Mouse (Mus musculus): ENCODE results near the gene Cpeb2. TPM values are rescaled to one million over a fixed set of nuclear protein-coding genes. Genes with fewer than 3 reads are reported as not detected.

The Cpeb2 gene
- polyA plus RNA-seq, 1 experiment = 3.4 TPM

- Histone ChIP-seq H3ac (ENCODE audit: control insufficient read depth, insufficient read length) (no peak overlapping the region), H3K79me2 (ENCODE audit: control insufficient read depth, insufficient read depth) (no peaks in the 10 kb centered on the region), H3K4me2 (ENCODE audit: low read depth) (no peak overlapping the region), H3K36me3 (ENCODE audit: control insufficient read depth, insufficient read depth) (no peaks in the 10 kb centered on the region), H3K4me3 (no peak overlapping the region), H3K27me3 (ENCODE audit: control insufficient read depth, insufficient read depth, insufficient read length) (no peaks in the 10 kb centered on the region)
- TF ChIP-seq MAX (IDR thresholded peaks at IDR 0.05; ENCODE audit: low read depth) (no peak), USF1 (IDR thresholded peaks at IDR 0.05; ENCODE audit: low read depth) (no peak), CEBPB (IDR thresholded peaks at IDR 0.05; ENCODE audit: insufficient read depth, poor library complexity, severe bottlenecking) (no peak), POLR2AphosphoS2 (IDR thresholded peaks at IDR 0.05; ENCODE audit: insufficient read length, low read depth) (no peak), POLR2A (IDR thresholded peaks at IDR 0.05; ENCODE audit: insufficient read length, low read depth) (no peak), MYOD1 (IDR thresholded peaks at IDR 0.05; ENCODE audit: control insufficient read depth in 1 of 3, insufficient read length in 2 of 3, low read depth in 2 of 3) (no peak), MYOG (IDR thresholded peaks at IDR 0.05; ENCODE audit: control insufficient read depth in 1 of 3, insufficient read depth in 1 of 3, insufficient read length in 2 of 3, low read depth in 2 of 3) (no peak), SRF (IDR thresholded peaks at IDR 0.05; ENCODE audit: control insufficient read depth, insufficient read length, low read depth) (no peak), TCF3 (IDR thresholded peaks at IDR 0.05; ENCODE audit: insufficient read length, low read depth) (no peak)
These were observed 31.7 kb downstream of the Cpeb2 start for GRCm38 (mm10) chr5:43264696-43265095.

- Histone ChIP-seq H3K27me3 (ENCODE audit: control insufficient read depth, insufficient read depth, insufficient read length) (no peaks in the 10 kb centered on the region), H3K36me3 (ENCODE audit: control insufficient read depth, insufficient read depth) (peaks cover 26% of the 10 kb centered on the region), H3K4me3 (no peak overlapping the region), H3K4me2 (ENCODE audit: low read depth) (no peak overlapping the region), H3ac (ENCODE audit: control insufficient read depth, insufficient read length) (no peak overlapping the region), H3K79me2 (ENCODE audit: control insufficient read depth, insufficient read depth) (no peaks in the 10 kb centered on the region)
- TF ChIP-seq POLR2A (IDR thresholded peaks at IDR 0.05; ENCODE audit: insufficient read length, low read depth) (no peak), TCF3 (IDR thresholded peaks at IDR 0.05; ENCODE audit: insufficient read length, low read depth) (no peak), POLR2AphosphoS2 (IDR thresholded peaks at IDR 0.05; ENCODE audit: insufficient read length, low read depth) (no peak), MYOG (IDR thresholded peaks at IDR 0.05; ENCODE audit: control insufficient read depth in 1 of 3, insufficient read depth in 1 of 3, insufficient read length in 2 of 3, low read depth in 2 of 3) (no peak), CEBPB (IDR thresholded peaks at IDR 0.05; ENCODE audit: insufficient read depth, poor library complexity, severe bottlenecking) (no peak)
These were observed 45.0 kb downstream of the Cpeb2 start for GRCm38 (mm10) chr5:43277982-43278381.

DNA sequence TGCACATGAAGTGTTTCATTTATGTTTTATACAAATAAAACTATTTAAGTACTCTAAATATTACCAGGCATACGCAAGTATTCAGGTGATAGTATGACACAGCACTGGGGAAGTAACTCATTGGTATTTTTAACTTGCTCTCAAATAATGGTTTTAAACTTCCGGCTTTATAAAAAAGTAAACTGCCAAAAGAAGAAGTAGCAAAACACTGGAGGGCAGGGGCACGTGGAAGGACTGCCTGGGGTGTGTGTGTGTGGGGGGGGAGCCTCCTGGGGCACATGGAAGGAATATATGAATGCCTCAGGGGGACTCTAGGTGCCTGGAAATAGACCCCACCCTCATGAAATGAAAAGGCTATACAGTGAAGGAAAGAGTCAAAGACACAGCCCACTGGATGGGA, 46.8 kb downstream of the Cpeb2 start:
- Histone ChIP-seq H3K27me3 (ENCODE audit: control insufficient read depth, insufficient read depth, insufficient read length) (no peaks in the 10 kb centered on the region), H3K36me3 (ENCODE audit: control insufficient read depth, insufficient read depth) (peaks cover 31% of the 10 kb centered on the region)
- TF ChIP-seq POLR2A (IDR thresholded peaks at IDR 0.05; ENCODE audit: insufficient read length, low read depth) = no peak
- TF ChIP-seq TCF12 (IDR thresholded peaks at IDR 0.05; ENCODE audit: insufficient read depth, poor library complexity, severe bottlenecking) = no peak
- no peak for TF ChIP-seq MAX (IDR thresholded peaks at IDR 0.05; ENCODE audit: low read depth)
- no peak for TF ChIP-seq CEBPB (IDR thresholded peaks at IDR 0.05; ENCODE audit: insufficient read depth, poor library complexity, severe bottlenecking)
- TF ChIP-seq TCF3 (IDR thresholded peaks at IDR 0.05; ENCODE audit: insufficient read length, low read depth) = no peak
- no peak for TF ChIP-seq SRF (IDR thresholded peaks at IDR 0.05; ENCODE audit: control insufficient read depth, insufficient read length, low read depth)
- no peak for TF ChIP-seq MYOD1 (IDR thresholded peaks at IDR 0.05; ENCODE audit: control insufficient read depth in 1 of 3, insufficient read length in 2 of 3, low read depth in 2 of 3)
- no peak for TF ChIP-seq REST (IDR thresholded peaks at IDR 0.05; ENCODE audit: insufficient read depth, insufficient read length)
- TF ChIP-seq POLR2AphosphoS2 (IDR thresholded peaks at IDR 0.05; ENCODE audit: insufficient read length, low read depth) = no peak
- no peak for TF ChIP-seq MYOG (IDR thresholded peaks at IDR 0.05; ENCODE audit: control insufficient read depth in 1 of 3, insufficient read depth in 1 of 3, insufficient read length in 2 of 3, low read depth in 2 of 3)
- TF ChIP-seq USF1 (IDR thresholded peaks at IDR 0.05; ENCODE audit: low read depth) = no peak
- no peak for TF ChIP-seq E2F4 (IDR thresholded peaks at IDR 0.05; ENCODE audit: insufficient read depth)

DNA sequence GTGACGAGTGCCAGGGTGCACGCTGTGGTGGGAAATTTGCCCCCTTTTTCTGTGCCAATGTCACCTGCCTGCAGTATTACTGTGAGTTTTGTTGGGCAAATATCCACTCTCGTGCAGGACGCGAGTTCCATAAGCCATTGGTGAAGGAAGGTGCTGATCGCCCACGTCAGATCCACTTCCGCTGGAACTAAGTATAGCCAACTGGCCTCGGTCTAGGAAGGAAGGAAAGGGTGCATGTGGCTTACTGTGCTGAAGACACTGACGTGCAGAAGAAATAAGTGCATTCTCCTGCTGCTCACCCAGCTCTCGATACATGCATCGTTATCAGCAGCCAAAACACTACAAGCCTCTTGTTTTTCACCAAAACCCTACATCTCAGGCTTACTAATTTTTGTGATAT, 52.8 kb downstream of the Cpeb2 start:
- Histone ChIP-seq H3K4me2 (ENCODE audit: low read depth) (no peak overlapping the region), H3K79me2 (ENCODE audit: control insufficient read depth, insufficient read depth) (no peaks in the 10 kb centered on the region), H3ac (ENCODE audit: control insufficient read depth, insufficient read length) (no peak overlapping the region), H3K4me3 (no peak overlapping the region), H3K27me3 (ENCODE audit: control insufficient read depth, insufficient read depth, insufficient read length) (no peaks in the 10 kb centered on the region), H3K36me3 (ENCODE audit: control insufficient read depth, insufficient read depth) (peaks cover 18% of the 10 kb centered on the region)
- no peak for TF ChIP-seq MYOG (IDR thresholded peaks at IDR 0.05; ENCODE audit: control insufficient read depth in 1 of 3, insufficient read depth in 1 of 3, insufficient read length in 2 of 3, low read depth in 2 of 3)
- TF ChIP-seq USF1 (IDR thresholded peaks at IDR 0.05; ENCODE audit: low read depth) = no peak
- TF ChIP-seq CEBPB (IDR thresholded peaks at IDR 0.05; ENCODE audit: insufficient read depth, poor library complexity, severe bottlenecking) = no peak

More for the DNA sequence above, 46.8 kb downstream of the Cpeb2 start:
- H3K79me2 ChIP-seq (ENCODE audit: control insufficient read depth, insufficient read depth) = no peaks in the 10 kb centered on the region
- H3ac ChIP-seq (ENCODE audit: control insufficient read depth, insufficient read length) = no peak overlapping the region
- no peak overlapping the region for H3K4me3 ChIP-seq
- no peak overlapping the region for H3K4me2 ChIP-seq (ENCODE audit: low read depth)

DNA sequence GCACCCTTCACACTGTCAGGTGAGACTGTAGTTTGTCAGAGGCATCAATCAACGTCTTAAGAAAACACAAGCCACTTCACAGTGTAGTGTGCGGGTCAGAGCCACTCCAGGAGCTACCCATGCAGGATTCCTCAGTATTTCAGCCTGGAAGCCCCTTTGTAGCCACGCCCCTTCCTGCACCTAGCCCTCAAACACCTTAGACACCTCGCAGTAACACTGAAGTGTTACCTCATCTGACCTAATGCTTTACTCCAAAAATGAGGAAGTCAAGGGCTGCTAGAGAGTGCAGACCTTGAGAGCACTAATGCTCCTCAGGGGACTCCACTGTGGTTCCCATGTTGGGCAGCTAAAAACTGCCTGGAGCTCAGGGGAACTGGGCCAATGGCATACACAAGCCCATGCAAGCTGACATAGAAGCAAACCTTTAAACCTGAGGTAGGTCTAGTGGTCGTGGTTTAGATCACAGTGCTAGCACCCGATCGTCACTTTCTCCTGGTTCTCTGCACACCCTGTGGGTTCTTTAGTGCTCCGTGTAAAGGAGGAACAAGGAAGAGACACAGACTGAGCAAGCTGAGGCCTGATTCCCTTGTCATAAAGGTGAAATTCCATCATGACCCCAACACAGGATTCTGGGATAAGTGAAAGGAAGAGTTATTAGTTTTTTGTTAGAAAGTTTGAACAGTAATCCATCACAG, 56.9 kb downstream of the Cpeb2 start:
- Histone ChIP-seq H3K4me2 (ENCODE audit: low read depth) (no peak overlapping the region), H3K79me2 (ENCODE audit: control insufficient read depth, insufficient read depth) (no peaks in the 10 kb centered on the region), H3ac (ENCODE audit: control insufficient read depth, insufficient read length) (no peak overlapping the region), H3K4me3 (no peak overlapping the region), H3K36me3 (ENCODE audit: control insufficient read depth, insufficient read depth) (no peaks in the 10 kb centered on the region), H3K27me3 (ENCODE audit: control insufficient read depth, insufficient read depth, insufficient read length) (no peaks in the 10 kb centered on the region)
- TF ChIP-seq USF1 (IDR thresholded peaks at IDR 0.05; ENCODE audit: low read depth) (no peak), SRF (IDR thresholded peaks at IDR 0.05; ENCODE audit: control insufficient read depth, insufficient read length, low read depth) (no peak), CEBPB (IDR thresholded peaks at IDR 0.05; ENCODE audit: insufficient read depth, poor library complexity, severe bottlenecking) (no peak), REST (IDR thresholded peaks at IDR 0.05; ENCODE audit: insufficient read depth, insufficient read length) (no peak), TCF3 (IDR thresholded peaks at IDR 0.05; ENCODE audit: insufficient read length, low read depth) (no peak)

Measured in myocyte (in vitro differentiated cells).